Mouse (Mus musculus) forebrain, postnatal 0 days (tissue): ENCODE results near the gene Catip. TPM values are rescaled to one million over a fixed set of nuclear protein-coding genes. Genes with fewer than 3 reads are reported as not detected.

Experiments
- ATAC-seq: fragments of 200-750 bp; cut with Nextera tagmentation; 2 replicates; pipeline ENCODE4 v1.8.0; 2017; ENCODE audit warnings: mild to moderate bottlenecking, moderate library complexity
- DNase-seq: peaks from one replicate; pipeline ENCODE4 v3.0.0-alpha.2; 2015
- H3K27ac ChIP-seq: fragments of 300-500 bp; sonication (generic); 2 replicates; pipeline ENCODE4 v1.5.1; 2014; ENCODE audit warnings: low read depth, mild to moderate bottlenecking, antibody characterized with exemption, low read length, moderate library complexity, mixed read lengths
- H3K27me3 ChIP-seq: fragments of 300-500 bp; sonication (generic); 2 replicates; pipeline ENCODE4 v1.6.1; 2014; ENCODE audit warnings: mild to moderate bottlenecking, low read length, mixed read lengths; ENCODE audit not compliant: insufficient read depth
- H3K36me3 ChIP-seq: fragments of 300-500 bp; sonication (generic); 2 replicates; pipeline ENCODE4 v1.6.1; 2014; ENCODE audit warnings: mild to moderate bottlenecking, moderate library complexity; ENCODE audit not compliant: insufficient read depth
- H3K4me1 ChIP-seq: fragments of 300-500 bp; sonication (generic); 2 replicates; pipeline ENCODE4 v1.6.1; 2014; ENCODE audit warnings: antibody characterized with exemption; ENCODE audit not compliant: insufficient read depth
- H3K4me2 ChIP-seq: fragments of 300-500 bp; sonication (generic); 2 replicates; pipeline ENCODE4 v1.6.1; 2014; ENCODE audit warnings: low read depth, mild to moderate bottlenecking, moderate library complexity
- H3K4me3 ChIP-seq: fragments of 300-500 bp; sonication (generic); 2 replicates; pipeline ENCODE4 v1.5.1; 2014; ENCODE audit warnings: low read depth, low read length, mixed read lengths
- H3K9ac ChIP-seq: fragments of 300-500 bp; sonication (generic); 2 replicates; pipeline ENCODE4 v1.6.1; 2014; ENCODE audit warnings: mild to moderate bottlenecking
- H3K9me3 ChIP-seq: fragments of 300-500 bp; sonication (generic); 2 replicates; pipeline ENCODE4 v1.6.1; 2016; ENCODE audit warnings: low read length
- CTCF ChIP-seq: sonication (generic); IDR thresholded peaks from 2 replicates; pipeline ENCODE4 v1.5.1; 2016; ENCODE audit warnings: antibody characterized with exemption, control low read depth, low read depth
- WGBS: fragments of 180-500 bp; shearing (Covaris S2); extraction: QIAGEN DNeasy Blood & Tissue Kit; methylation state at CpG from one replicate; pipeline ENCODE4 v1.1.7; 2014; 5-methylcytosine and 5-hydroxymethylcytosine counted together
- polyA plus RNA-seq: library from polyadenylated mRNA; unstranded; fragments of >200 nt; fragmentation: Nextera tagmentation; extraction: Ambion mirVana; gene quantifications from 2 replicates; pipeline ENCODE4 v1.2.1, GENCODE M21; 2015
- total RNA-seq: library from RNA; depleted of rRNA; stranded (reverse); fragments of >200 nt; gene quantifications from 2 replicates; pipeline ENCODE4 v1.2.3, GENCODE M21; 2014

The Catip gene
- total and polyA plus RNA-seq, 2 experiments from 2014 or later: 1.6 to 2.1 TPM

DNA sequence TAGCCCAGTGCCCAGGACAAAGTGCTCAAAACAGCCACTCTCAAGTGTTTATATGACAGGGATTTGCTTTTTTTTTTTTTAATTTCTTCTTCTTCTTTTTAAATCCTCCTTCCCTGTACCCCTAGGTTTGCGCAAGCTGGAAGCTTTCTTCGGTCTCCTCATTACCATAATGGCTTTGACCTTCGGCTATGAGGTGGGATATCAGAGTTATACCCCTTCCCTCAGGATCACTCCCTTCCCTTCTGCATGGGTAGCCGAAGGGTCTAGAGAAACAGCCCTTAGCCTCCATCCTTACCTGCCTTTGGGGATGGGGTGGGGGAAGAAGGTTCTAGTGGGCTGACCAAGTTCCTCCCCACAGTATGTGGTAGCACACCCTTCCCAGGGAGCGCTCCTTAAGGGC, 18.6 kb downstream of the Catip start:
- no peak for TF ChIP-seq CTCF
- ATAC-seq: no peak
- Histone ChIP-seq H3K9ac (no peak overlapping the region), H3K4me1 (no peaks in the 10 kb centered on the region), H3K27me3 (no peaks in the 10 kb centered on the region), H3K9me3 (no peaks in the 10 kb centered on the region), H3K4me3 (no peak overlapping the region), H3K4me2 (no peak overlapping the region), H3K36me3 (no peaks in the 10 kb centered on the region), H3K27ac (no peak overlapping the region)
- no peak for DNase-seq
- WGBS: 85% methylated on average over 5 of the region's 5 CpGs

DNA sequence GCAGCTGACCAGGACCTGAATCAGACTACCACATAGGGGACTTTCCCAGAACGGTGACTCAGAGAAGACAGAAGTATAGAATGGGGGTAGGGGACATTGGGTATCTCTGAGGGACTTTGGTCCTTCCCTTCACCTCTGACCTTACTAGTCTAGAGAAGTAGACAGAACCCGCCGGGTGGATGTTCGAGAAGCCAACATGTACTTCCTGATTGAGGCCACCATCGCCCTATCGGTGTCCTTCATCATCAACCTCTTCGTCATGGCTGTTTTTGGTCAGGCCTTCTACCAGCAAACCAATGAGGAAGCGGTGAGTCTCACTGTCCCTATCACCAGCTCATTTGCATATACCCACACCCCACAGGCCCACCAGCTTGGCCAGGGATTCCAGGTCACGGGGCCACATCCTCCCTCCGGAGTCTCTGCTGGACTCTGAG, 19.7 kb downstream of the Catip start:
- no peak overlapping the region for H3K9ac ChIP-seq
- H3K4me1 ChIP-seq: no peaks in the 10 kb centered on the region
- no peak overlapping the region for H3K4me3 ChIP-seq
- H3K9me3 ChIP-seq: no peaks in the 10 kb centered on the region
- H3K36me3 ChIP-seq: no peaks in the 10 kb centered on the region
- DNase-seq: no peak
- no peak overlapping the region for H3K4me2 ChIP-seq
- H3K27me3 ChIP-seq: no peaks in the 10 kb centered on the region
- ATAC-seq: no peak
- no peak overlapping the region for H3K27ac ChIP-seq
- 91% methylated on average over 10 of the region's 10 CpGs for WGBS
- TF ChIP-seq CTCF: no peak

DNA sequence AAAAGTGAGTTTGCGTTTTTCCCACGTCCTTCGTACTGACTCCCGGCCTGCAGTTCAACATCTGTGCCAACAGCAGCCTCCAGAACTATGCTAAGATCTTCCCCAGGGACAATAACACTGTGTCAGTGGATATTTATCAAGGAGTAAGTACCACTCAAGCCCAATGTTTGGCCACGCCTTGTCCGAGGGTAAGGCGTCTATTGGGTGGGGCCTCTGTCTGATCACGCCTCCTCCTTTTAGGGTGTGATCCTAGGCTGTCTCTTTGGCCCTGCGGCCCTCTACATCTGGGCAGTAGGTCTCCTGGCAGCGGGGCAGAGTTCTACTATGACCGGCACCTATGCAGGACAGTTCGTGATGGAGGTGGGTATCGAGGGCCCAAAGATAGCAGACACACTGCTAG, 21.5 kb downstream of the Catip start:
- Histone ChIP-seq H3K9ac (no peak overlapping the region), H3K4me1 (no peaks in the 10 kb centered on the region), H3K27ac (no peak overlapping the region), H3K4me2 (no peak overlapping the region), H3K27me3 (no peaks in the 10 kb centered on the region), H3K9me3 (no peaks in the 10 kb centered on the region), H3K36me3 (no peaks in the 10 kb centered on the region), H3K4me3 (no peak overlapping the region)
- 92% methylated on average over 13 of the region's 13 CpGs for WGBS
- no peak for ATAC-seq
- TF ChIP-seq CTCF: no peak
- no peak for DNase-seq

DNA sequence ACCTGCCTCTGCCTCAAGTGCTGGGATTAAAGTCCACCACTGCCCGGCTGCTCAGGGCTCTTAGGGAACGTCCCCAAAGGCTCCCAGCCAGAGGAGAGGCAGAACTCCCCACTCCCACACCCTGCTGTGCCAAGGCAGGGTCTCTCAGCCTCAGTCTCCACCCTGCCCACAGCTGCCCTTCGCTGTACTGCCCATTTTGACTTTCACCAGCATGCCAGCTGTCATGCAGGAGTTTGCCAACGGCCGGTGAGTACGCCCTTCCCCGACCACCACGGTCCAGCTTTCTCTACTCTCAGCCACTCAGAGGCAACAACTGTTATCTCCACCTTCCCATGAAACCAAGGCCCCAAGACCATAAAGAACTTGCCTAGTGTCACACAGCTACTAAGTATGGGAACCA, 22.6 kb downstream of the Catip start:
- TF ChIP-seq CTCF: no peak
- H3K9ac ChIP-seq: no peak overlapping the region
- no peak overlapping the region for H3K4me3 ChIP-seq
- H3K4me2 ChIP-seq: no peak overlapping the region
- ATAC-seq (no peak), DNase-seq (no peak)
- 85% methylated on average over 8 of the region's 8 CpGs for WGBS
- H3K36me3 ChIP-seq: no peaks in the 10 kb centered on the region
- no peak overlapping the region for H3K27ac ChIP-seq
- H3K9me3 ChIP-seq: no peaks in the 10 kb centered on the region
- no peaks in the 10 kb centered on the region for H3K4me1 ChIP-seq
- no peaks in the 10 kb centered on the region for H3K27me3 ChIP-seq

DNA sequence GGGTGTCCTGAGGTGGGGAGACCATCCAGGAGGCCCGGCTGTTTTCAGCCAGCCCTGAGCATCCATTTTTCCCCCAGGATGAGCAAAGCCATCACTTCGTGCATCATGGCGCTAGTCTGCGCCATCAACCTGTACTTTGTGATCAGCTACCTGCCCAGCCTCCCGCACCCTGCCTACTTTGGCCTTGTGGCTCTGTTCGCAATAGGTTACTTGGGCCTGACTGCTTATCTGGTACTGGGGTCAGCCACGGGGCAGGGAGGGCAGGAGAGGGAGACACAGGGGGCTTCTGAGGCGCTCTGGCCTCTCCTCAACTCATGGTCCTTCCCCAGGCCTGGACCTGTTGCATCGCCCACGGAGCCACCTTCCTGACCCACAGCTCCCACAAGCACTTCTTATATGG, 23.2 kb downstream of the Catip start:
- no peak overlapping the region for H3K4me3 ChIP-seq
- H3K4me2 ChIP-seq: no peak overlapping the region
- H3K9ac ChIP-seq: no peak overlapping the region
- no peaks in the 10 kb centered on the region for H3K4me1 ChIP-seq
- no peaks in the 10 kb centered on the region for H3K27me3 ChIP-seq
- 95% methylated on average over 10 of the region's 10 CpGs for WGBS
- TF ChIP-seq CTCF: no peak
- ATAC-seq (no peak), DNase-seq (no peak)
- H3K36me3 ChIP-seq: no peaks in the 10 kb centered on the region
- no peaks in the 10 kb centered on the region for H3K9me3 ChIP-seq
- no peak overlapping the region for H3K27ac ChIP-seq

DNA sequence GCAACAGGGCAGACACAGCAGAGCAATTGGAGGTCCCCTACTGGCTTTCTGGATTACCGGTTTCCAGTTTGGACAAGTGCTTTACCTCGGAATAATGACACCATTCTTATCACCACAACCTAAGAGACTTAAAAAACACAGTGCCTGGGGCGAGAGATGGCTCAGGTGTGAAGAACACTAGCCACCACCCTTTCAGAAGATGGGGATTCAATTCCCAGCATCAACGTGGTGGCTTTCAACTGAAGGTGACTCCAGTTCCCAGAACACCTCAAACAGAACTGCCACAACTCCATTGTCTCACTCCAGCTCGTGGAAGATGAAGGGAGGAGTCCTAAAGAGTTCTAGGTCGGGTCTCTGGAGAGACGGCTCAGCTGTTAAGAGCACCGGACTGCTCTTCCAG, 23.6 kb downstream of the Catip start:
- ATAC-seq (no peak), DNase-seq (no peak)
- Histone ChIP-seq H3K4me3 (no peak overlapping the region), H3K36me3 (no peaks in the 10 kb centered on the region), H3K9ac (no peak overlapping the region), H3K4me1 (no peaks in the 10 kb centered on the region), H3K27ac (no peak overlapping the region), H3K9me3 (no peaks in the 10 kb centered on the region), H3K4me2 (no peak overlapping the region), H3K27me3 (0 out of 2 replicates have a peak, but pooled peaks cover 3% of the 10 kb centered on the region)
- WGBS: 85% methylated on average over 8 of the region's 8 CpGs
- no peak for TF ChIP-seq CTCF

DNA sequence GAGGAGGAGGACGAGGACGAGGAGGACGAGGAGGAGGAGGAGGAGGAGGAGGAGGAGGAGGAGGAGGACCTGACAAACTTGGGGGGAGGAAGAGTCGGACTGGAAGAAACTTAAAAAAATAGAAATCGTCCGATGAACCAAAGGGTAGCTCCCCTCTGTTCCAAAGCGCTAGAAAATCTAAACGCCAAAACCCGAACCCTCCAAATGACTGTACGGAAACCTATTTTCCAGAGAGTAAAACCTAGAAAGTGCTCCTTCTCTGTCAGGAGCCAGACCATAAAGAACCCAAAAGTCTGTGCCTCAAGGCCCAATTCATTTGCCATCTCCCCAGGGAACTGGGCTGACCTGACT, 24.4 kb downstream of the Catip start:
- H3K27me3 ChIP-seq: 0 out of 2 replicates have a peak, but pooled peaks cover 6% of the 10 kb centered on the region

More for the DNA sequence above, 24.4 kb downstream of the Catip start:
- Histone ChIP-seq H3K27ac (peak overlapping the region; percentile 91), H3K4me3 (peak overlapping the region; percentile 74), H3K9ac (peak overlapping the region; percentile 69), H3K9me3 (no peaks in the 10 kb centered on the region), H3K36me3 (no peaks in the 10 kb centered on the region), H3K4me2 (peak overlapping the region; percentile 74), H3K4me1 (no peaks in the 10 kb centered on the region)
- ATAC-seq: no peak
- WGBS: 59% methylated on average over 7 of the region's 10 CpGs
- DNase-seq: no peak
- no peak for TF ChIP-seq CTCF
